Mouse (Mus musculus): Measurements from ENCODE around the gene Pcdh7.
A peak's percentile ranks its signal among the peaks of the same experiment; 100 is the strongest.

The Pcdh7 gene

GRCm38 (mm10) chr5:58116096-58116495, 398.3 kb downstream of the Pcdh7 start:
- DNase-seq (ENCODE audit: low read depth, low spot score): no peak

- peak; percentile 34 for DNase-seq (ENCODE audit: low read depth, low spot score)
Measured at GRCm38 (mm10) chr5:58117896-58118295, 400.1 kb downstream of the Pcdh7 start.

- no peak for DNase-seq (ENCODE audit: low read depth, low spot score)
Measured at GRCm38 (mm10) chr5:58118930-58119611, 401.3 kb downstream of the Pcdh7 start.

GRCm38 (mm10) chr5:58143897-58144296, 426.1 kb downstream of the Pcdh7 start:
- DNase-seq (ENCODE audit: low read depth, low spot score): no peak

- peak; percentile 50 for DNase-seq (ENCODE audit: low read depth, low spot score)
Measured at GRCm38 (mm10) chr5:58153966-58154365, 436.2 kb downstream of the Pcdh7 start.

GRCm38 (mm10) chr5:58172218-58172617, 454.5 kb downstream of the Pcdh7 start:
- DNase-seq (ENCODE audit: low read depth, low spot score): no peak

GRCm38 (mm10) chr5:58174335-58174734, 456.6 kb downstream of the Pcdh7 start:
- peak; percentile 4 for DNase-seq (ENCODE audit: low read depth, low spot score)

- DNase-seq (ENCODE audit: low read depth, low spot score): peak; percentile 50
Measured at GRCm38 (mm10) chr5:58175532-58175931, 457.8 kb downstream of the Pcdh7 start.

Data from brain, adult 2 months (tissue).